Mouse (Mus musculus) T-helper 17 cell (primary cell): ENCODE measurements at regions not wholly inside any gene's neighbourhood (a gene's known extent, or its start where the extent isn't known, plus 50 kb on each side); places are given as distances from the start of the nearest gene placed in this dataset.

Experiments
- in situ Hi-C, 2 experiments: fragments of 300-600 bp; cut with MboI, MseI; formaldehyde crosslinking; loops; 1 replicate in 1 of 2; 2 replicates in 1 of 2; pipeline ENCODE4 v1.15.1; 2025; ENCODE audit warnings: high pct_unique_total_duplicates in 2 of 2

GRCm38 (mm10) chr13:83987746-83988423, 234.2 kb upstream of the Tmem161b start:
- in situ Hi-C loops, result no loop called here

- in situ Hi-C loops, result no loop called here
Measured at GRCm38 (mm10) chr13:83988517-83988916, 233.6 kb upstream of the Tmem161b start.

DNA sequence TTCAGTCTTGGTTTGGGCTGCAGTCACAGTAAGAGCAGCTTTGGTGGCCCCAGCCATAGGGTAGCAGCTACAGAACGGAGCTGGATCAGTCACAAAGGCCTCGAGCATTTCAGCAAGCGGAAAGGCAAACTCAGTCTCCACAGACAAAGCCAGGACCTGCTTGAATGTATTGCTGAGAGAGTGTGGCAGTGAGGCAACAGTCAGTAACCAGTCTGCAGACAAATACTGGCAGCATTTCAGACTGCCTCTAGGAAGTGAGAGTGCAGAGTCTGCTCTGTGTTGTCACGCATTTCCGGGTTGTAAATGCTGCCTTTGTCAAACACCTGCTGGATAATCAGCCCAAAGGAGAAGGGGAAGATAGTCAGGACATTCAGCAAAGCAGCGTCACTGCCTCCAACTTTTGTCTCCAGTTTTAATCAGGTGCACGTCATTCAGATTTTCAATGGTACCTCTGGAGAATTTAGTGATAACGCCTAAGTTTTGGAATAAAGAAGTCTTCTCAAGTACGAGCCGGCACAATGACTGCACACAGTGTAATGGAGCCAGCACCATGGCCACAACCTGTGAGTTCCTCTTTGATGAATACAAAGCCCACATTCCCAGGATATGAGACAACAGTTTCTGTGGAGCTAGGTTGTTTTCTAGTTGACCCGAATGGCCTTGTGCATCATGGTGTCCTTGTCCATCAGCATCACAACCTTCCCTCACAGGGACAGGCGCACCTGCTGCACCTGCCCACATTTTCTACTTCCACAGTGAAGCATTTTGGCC, 224.3 kb upstream of the Tmem161b start:
- in situ Hi-C loops, result no loop called here

DNA sequence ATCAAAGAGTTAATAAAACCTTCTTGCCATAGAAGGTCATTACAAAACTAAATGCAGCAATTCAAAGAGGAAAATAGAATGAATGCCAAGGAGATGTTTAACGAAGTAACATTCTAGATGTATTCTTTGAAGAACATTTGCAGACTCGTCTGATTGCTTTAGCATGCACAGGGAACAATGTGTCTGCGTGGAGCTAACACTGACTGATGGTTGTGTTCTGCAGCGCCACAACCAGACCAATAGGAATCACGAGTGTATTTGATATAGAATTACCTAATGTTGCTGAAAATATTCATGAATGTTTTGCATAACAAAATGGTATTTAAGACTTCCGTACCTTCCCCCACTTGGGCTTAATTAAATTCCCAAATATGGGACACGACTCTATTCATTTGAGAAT, 200.3 kb upstream of the Tmem161b start:
- in situ Hi-C loops, result no loop called here

- in situ Hi-C loops, result no loop called here
Measured at GRCm38 (mm10) chr13:84023021-84023420, 199.1 kb upstream of the Tmem161b start.

DNA sequence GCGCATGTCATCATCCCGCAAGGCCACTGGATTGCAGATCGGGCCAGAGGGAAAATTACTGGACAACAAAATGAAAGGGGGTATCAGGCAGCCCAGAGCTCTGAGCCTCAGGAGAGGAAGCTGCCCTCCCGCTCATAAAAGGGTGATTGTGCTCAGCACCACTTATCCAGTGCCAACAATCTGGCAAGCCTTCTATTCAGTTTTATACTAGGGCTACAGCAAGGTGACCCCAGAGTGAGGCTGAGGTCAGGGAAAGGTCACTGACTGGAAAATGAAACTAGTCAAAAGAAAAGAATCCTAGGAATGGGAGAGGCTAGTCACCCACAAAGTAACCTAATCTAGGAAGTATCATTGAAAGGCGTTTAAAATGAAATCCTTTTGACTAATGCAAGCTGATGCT, 198.5 kb upstream of the Tmem161b start:
- in situ Hi-C loops, result no loop called here

DNA sequence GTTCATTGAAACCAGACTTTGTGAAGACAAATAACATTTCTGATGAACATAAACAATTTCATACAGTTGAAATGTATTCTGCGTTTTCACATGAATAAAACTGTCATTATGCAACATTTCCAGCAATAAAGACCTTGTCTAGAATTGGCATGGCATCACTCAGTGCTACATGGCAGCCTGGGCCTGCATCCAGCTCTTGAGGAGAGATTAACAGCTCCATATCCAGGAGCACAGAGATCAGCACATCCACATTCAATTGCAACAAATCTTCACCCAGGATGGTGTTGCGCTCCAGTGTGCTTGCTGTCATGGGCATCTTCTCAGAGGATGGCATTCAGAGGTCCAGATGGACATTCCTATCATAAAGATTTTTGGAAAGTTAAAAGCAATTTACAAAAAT, 196.7 kb upstream of the Tmem161b start:
- in situ Hi-C loops, result no loop called here

DNA sequence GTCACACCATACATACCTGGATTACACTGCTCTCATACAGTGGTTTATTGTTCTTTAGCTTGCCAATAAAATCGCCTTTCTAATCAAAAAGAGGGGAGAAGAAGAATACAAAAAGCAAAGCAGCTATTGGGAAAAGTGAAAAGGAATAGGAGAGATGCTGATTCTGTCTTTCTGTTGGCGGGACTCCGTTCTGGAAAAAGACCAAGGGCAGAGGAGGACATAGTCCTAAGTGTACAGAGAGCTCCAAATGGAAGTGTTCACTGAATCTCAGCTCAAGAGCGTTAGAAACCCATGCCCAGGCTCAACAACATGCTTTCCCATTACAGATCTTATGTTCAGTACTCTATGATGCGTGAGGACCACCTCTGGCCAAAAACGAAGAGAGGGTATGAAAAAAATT, 174.4 kb upstream of the Tmem161b start:
- in situ Hi-C loops, result no loop called here

GRCm38 (mm10) chr13:84052221-84052620, 169.9 kb upstream of the Tmem161b start:
- in situ Hi-C loops, result no loop called here

DNA sequence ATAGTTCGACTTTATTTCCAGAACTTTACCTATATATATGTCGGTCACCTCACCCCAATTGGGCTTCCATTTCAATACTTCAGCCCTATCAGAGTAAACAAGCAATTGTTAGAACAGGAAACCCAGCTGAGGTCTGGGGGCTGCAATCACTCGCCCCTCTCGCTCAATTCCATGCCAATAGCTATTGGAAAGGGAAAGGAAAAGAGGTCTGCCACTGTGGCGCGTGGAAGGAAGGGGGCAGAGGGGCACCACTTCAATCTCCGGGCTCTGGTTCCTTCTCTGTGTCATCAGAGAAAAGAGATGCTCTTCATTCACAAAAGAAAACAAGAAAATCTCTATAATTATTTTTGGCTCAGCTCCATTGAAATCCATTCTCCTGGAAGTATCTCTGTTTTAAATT, 167.1 kb upstream of the Tmem161b start:
- in situ Hi-C loops, result no loop called here

- in situ Hi-C loops, result no loop called here
Measured at GRCm38 (mm10) chr13:84055576-84055975, 166.5 kb upstream of the Tmem161b start.

DNA sequence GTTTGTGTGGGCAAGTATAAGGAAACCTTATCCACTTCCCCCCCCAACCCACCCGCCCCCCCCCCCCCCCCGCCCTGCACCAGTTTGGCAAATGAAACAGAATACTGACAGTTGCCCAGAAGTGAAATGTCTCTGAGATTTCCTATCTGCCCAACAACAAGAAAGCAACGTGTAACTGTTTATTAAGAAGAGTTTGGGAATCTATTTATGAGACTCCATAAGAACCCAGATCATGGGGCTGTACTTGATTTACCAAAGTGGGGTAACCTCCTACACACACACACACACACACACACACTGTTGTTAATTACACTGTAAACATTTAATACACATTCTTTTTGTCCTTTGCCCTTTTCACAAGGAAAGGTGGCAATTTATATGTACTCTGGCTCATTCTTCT, 165.6 kb upstream of the Tmem161b start:
- in situ Hi-C loops, result no loop called here

- in situ Hi-C loops, result no loop called here
Measured at GRCm38 (mm10) chr13:84056998-84057397, 165.1 kb upstream of the Tmem161b start.

- in situ Hi-C loops, result no loop called here
Measured at GRCm38 (mm10) chr13:84057456-84057855, 164.6 kb upstream of the Tmem161b start.

GRCm38 (mm10) chr13:84058251-84058650, 163.8 kb upstream of the Tmem161b start:
- in situ Hi-C loops, result no loop called here

- in situ Hi-C loops, result no loop called here
Measured at GRCm38 (mm10) chr13:84059031-84059651, 163.0 kb upstream of the Tmem161b start.

GRCm38 (mm10) chr13:84059661-84060452, 162.2 kb upstream of the Tmem161b start:
- in situ Hi-C loops, result loop anchor here in 1 of 2 experiments (10.0 kb wide), 1 partner anchor 1225 kb away; no protein-coding TSS in a partner anchor

DNA sequence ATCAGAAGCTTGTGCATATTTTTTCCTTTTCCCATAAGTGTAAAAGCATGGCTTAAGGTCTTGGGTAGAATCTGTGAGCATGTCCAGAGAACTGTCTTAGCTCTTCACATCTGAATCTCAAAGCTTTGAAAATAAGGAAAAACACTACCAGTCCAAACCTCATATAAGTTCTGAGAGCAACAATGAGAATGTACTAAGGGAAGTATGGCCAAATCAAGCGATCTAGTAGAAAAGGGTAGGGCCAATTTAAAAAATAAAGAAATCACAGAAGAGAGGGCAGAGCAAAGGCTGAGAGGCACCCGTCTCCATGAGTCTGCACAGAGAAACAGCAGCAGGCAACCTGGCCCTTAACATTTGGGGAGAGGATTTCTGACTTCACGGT, 161.7 kb upstream of the Tmem161b start:
- in situ Hi-C loops, result loop anchor here in 1 of 2 experiments (10.0 kb wide), 1 partner anchor 1226 kb away; no protein-coding TSS in a partner anchor

GRCm38 (mm10) chr13:84060906-84061305, 161.2 kb upstream of the Tmem161b start:
- in situ Hi-C loops, result loop anchor here in 1 of 2 experiments (10.0 kb wide), 1 partner anchor 1226 kb away; no protein-coding TSS in a partner anchor

- in situ Hi-C loops, result loop anchor here in 1 of 2 experiments (10.0 kb wide), 1 partner anchor 1227 kb away; no protein-coding TSS in a partner anchor
Measured at GRCm38 (mm10) chr13:84061820-84062480, 160.1 kb upstream of the Tmem161b start.

- in situ Hi-C loops, result loop anchor here in 1 of 2 experiments (10.0 kb wide), 1 partner anchor 1228 kb away; no protein-coding TSS in a partner anchor
Measured at GRCm38 (mm10) chr13:84062616-84063015, 159.5 kb upstream of the Tmem161b start.
